Mouse (Mus musculus): ENCODE results near the gene Kcnmb1.
A peak's percentile ranks its signal among the peaks of the same experiment; 100 is the strongest.

Kcnmb1 gene

GRCm38 (mm10) chr11:33962688-33963407 lies at the start of gene Kcnmb1:
Kcnmb1 (plus strand) TSS chr11:33963013.
- 0 out of 2 replicates have a peak, but pooled peaks have one; percentile 9 for ATAC-seq (ENCODE audit: low TSS enrichment)

- no peak; the same call in 1 of the 2 replicates for ATAC-seq (ENCODE audit: low TSS enrichment)
Observed at GRCm38 (mm10) chr11:33913061-33913460, 49.8 kb upstream of the Kcnmb1 start.

- ATAC-seq (ENCODE audit: low TSS enrichment), result no peak
Observed at GRCm38 (mm10) chr11:33914216-33914615, 48.6 kb upstream of the Kcnmb1 start.

GRCm38 (mm10) chr11:33917574-33917973 lies 45.2 kb upstream of the Kcnmb1 start:
- peak; percentile 72 for ATAC-seq (ENCODE audit: low TSS enrichment)

- no peak for ATAC-seq (ENCODE audit: low TSS enrichment)
Observed at GRCm38 (mm10) chr11:33918424-33918823, 44.4 kb upstream of the Kcnmb1 start.

- ATAC-seq (ENCODE audit: low TSS enrichment), result no peak
Observed at GRCm38 (mm10) chr11:33919826-33920225, 43.0 kb upstream of the Kcnmb1 start.

- no peak for ATAC-seq (ENCODE audit: low TSS enrichment)
Observed at GRCm38 (mm10) chr11:33921451-33921850, 41.4 kb upstream of the Kcnmb1 start.

GRCm38 (mm10) chr11:33923031-33923430 lies 39.8 kb upstream of the Kcnmb1 start:
- no peak for ATAC-seq (ENCODE audit: low TSS enrichment)

GRCm38 (mm10) chr11:33925778-33926177 lies 37.0 kb upstream of the Kcnmb1 start:
- no peak for ATAC-seq (ENCODE audit: low TSS enrichment)

GRCm38 (mm10) chr11:33926551-33926950 lies 36.3 kb upstream of the Kcnmb1 start:
- ATAC-seq (ENCODE audit: low TSS enrichment), result no peak

GRCm38 (mm10) chr11:33927321-33927720 lies 35.5 kb upstream of the Kcnmb1 start:
- ATAC-seq (ENCODE audit: low TSS enrichment), result no peak

GRCm38 (mm10) chr11:33927836-33928235 lies 35.0 kb upstream of the Kcnmb1 start:
- no peak for ATAC-seq (ENCODE audit: low TSS enrichment)

- ATAC-seq (ENCODE audit: low TSS enrichment), result no peak
Observed at GRCm38 (mm10) chr11:33928658-33929057, 34.2 kb upstream of the Kcnmb1 start.

- peak; percentile 50; the same call in 1 of the 2 replicates for ATAC-seq (ENCODE audit: low TSS enrichment)
Observed at GRCm38 (mm10) chr11:33929412-33929811, 33.4 kb upstream of the Kcnmb1 start.

- no peak for ATAC-seq (ENCODE audit: low TSS enrichment)
Observed at GRCm38 (mm10) chr11:33931836-33932385, 30.9 kb upstream of the Kcnmb1 start.

- ATAC-seq (ENCODE audit: low TSS enrichment), result peak; percentile 88
Observed at GRCm38 (mm10) chr11:33932386-33933111, 30.3 kb upstream of the Kcnmb1 start.

- no peak for ATAC-seq (ENCODE audit: low TSS enrichment)
Observed at GRCm38 (mm10) chr11:33934286-33934685, 28.5 kb upstream of the Kcnmb1 start.

GRCm38 (mm10) chr11:33937641-33938040 lies 25.2 kb upstream of the Kcnmb1 start:
- no peak for ATAC-seq (ENCODE audit: low TSS enrichment)

GRCm38 (mm10) chr11:33938561-33939274 lies 24.1 kb upstream of the Kcnmb1 start:
- ATAC-seq (ENCODE audit: low TSS enrichment), result peak; percentile 97

GRCm38 (mm10) chr11:33939456-33940113 lies 23.2 kb upstream of the Kcnmb1 start:
- no peak for ATAC-seq (ENCODE audit: low TSS enrichment)

GRCm38 (mm10) chr11:33943565-33943964 lies 19.2 kb upstream of the Kcnmb1 start:
- no peak for ATAC-seq (ENCODE audit: low TSS enrichment)
